Mouse (Mus musculus): ENCODE measurements around the gene Rp9. TPM values are rescaled to one million over a fixed set of nuclear protein-coding genes. Genes with fewer than 3 reads are reported as not detected.

Rp9 gene
- 37.8 and 52.6 TPM in 2 replicates for polyA plus RNA-seq (2016; fragmentation: Nextera tagmentation; extraction: Ambion mirVana)

GRCm38 (mm10) chr9:22469643-22470042, at the start of gene Rp9:
Gene Rp9, minus strand, starts transcription at chr9:22469743.
- H3K9me3 ChIP-seq, result no peaks in the 10 kb centered on the region
- H3K4me1 ChIP-seq, result 0 out of 2 replicates have a peak, but pooled peaks cover 4% of the 10 kb centered on the region
- H3K4me3 ChIP-seq, result peak within 1 kb of the TSS; percentile 75
- H3K27ac ChIP-seq, result peak within 1 kb of the TSS; percentile 97
- H3K36me3 ChIP-seq, result peaks cover 11% of the 10 kb centered on the region
- no peaks in the 10 kb centered on the region for H3K27me3 ChIP-seq (ENCODE audit: insufficient read depth, poor library complexity, severe bottlenecking)
- WGBS, result 88% methylated on average over 3 of the region's 3 CpGs
- DNase-seq (ENCODE audit: low spot score), result no peak

GRCm38 (mm10) chr9:22518394-22519041, 49.0 kb upstream of the Rp9 start:
- Histone ChIP-seq H3K36me3 (no peaks in the 10 kb centered on the region), H3K27me3 (ENCODE audit: insufficient read depth, poor library complexity, severe bottlenecking) (no peaks in the 10 kb centered on the region), H3K9me3 (0 out of 2 replicates have a peak, but pooled peaks cover 4% of the 10 kb centered on the region), H3K27ac (no peak overlapping the region), H3K4me1 (no peaks in the 10 kb centered on the region), H3K4me3 (no peak overlapping the region)
- WGBS, result 91% methylated on average over 3 of the region's 3 CpGs
- DNase-seq (ENCODE audit: low spot score), result no peak

- no peaks in the 10 kb centered on the region for H3K4me1 ChIP-seq
- no peak overlapping the region for H3K27ac ChIP-seq
- no peak for DNase-seq (ENCODE audit: low spot score)
- H3K36me3 ChIP-seq, result no peaks in the 10 kb centered on the region
- no peak overlapping the region for H3K4me3 ChIP-seq
- WGBS, result 86% methylated on average over 4 of the region's 4 CpGs
- H3K9me3 ChIP-seq, result no peaks in the 10 kb centered on the region
- H3K27me3 ChIP-seq (ENCODE audit: insufficient read depth, poor library complexity, severe bottlenecking), result no peaks in the 10 kb centered on the region
Observed at GRCm38 (mm10) chr9:22515076-22515475, 45.5 kb upstream of the Rp9 start.

GRCm38 (mm10) chr9:22505574-22505973, 36.0 kb upstream of the Rp9 start:
- no peak overlapping the region for H3K4me3 ChIP-seq
- H3K27ac ChIP-seq, result no peak overlapping the region
- no peak for DNase-seq (ENCODE audit: low spot score)
- no peaks in the 10 kb centered on the region for H3K27me3 ChIP-seq (ENCODE audit: insufficient read depth, poor library complexity, severe bottlenecking)
- H3K9me3 ChIP-seq, result no peaks in the 10 kb centered on the region
- WGBS, result 39% methylated on average over 2 of the region's 2 CpGs
- H3K4me1 ChIP-seq, result peaks cover 14% of the 10 kb centered on the region
- no peaks in the 10 kb centered on the region for H3K36me3 ChIP-seq

GRCm38 (mm10) chr9:22503581-22503980, 34.0 kb upstream of the Rp9 start:
- H3K27ac ChIP-seq, result no peak overlapping the region
- H3K9me3 ChIP-seq, result no peaks in the 10 kb centered on the region
- DNase-seq (ENCODE audit: low spot score), result no peak
- no peaks in the 10 kb centered on the region for H3K27me3 ChIP-seq (ENCODE audit: insufficient read depth, poor library complexity, severe bottlenecking)
- peaks cover 14% of the 10 kb centered on the region for H3K4me1 ChIP-seq
- H3K4me3 ChIP-seq, result no peak overlapping the region
- 76% methylated on average over 5 of the region's 5 CpGs for WGBS
- no peaks in the 10 kb centered on the region for H3K36me3 ChIP-seq

- H3K27me3 ChIP-seq (ENCODE audit: insufficient read depth, poor library complexity, severe bottlenecking), result no peaks in the 10 kb centered on the region
- no peak overlapping the region for H3K4me3 ChIP-seq
- H3K4me1 ChIP-seq, result peaks cover 14% of the 10 kb centered on the region
- H3K27ac ChIP-seq, result no peak overlapping the region
- no peak for DNase-seq (ENCODE audit: low spot score)
- H3K36me3 ChIP-seq, result no peaks in the 10 kb centered on the region
- 86% methylated on average over 2 of the region's 2 CpGs for WGBS
- H3K9me3 ChIP-seq, result no peaks in the 10 kb centered on the region
Observed at GRCm38 (mm10) chr9:22502972-22503371, 33.4 kb upstream of the Rp9 start.

- Histone ChIP-seq H3K4me3 (no peak overlapping the region), H3K9me3 (no peaks in the 10 kb centered on the region), H3K27me3 (ENCODE audit: insufficient read depth, poor library complexity, severe bottlenecking) (no peaks in the 10 kb centered on the region), H3K4me1 (no peaks in the 10 kb centered on the region), H3K27ac (no peak overlapping the region), H3K36me3 (0 out of 2 replicates have a peak, but pooled peaks cover 2% of the 10 kb centered on the region)
- WGBS, result 77% methylated on average over 6 of the region's 6 CpGs
- peak; percentile 58 for DNase-seq (ENCODE audit: low spot score)
Observed at GRCm38 (mm10) chr9:22497021-22497767, 27.7 kb upstream of the Rp9 start.

GRCm38 (mm10) chr9:22495133-22495532, 25.6 kb upstream of the Rp9 start:
- peak; percentile 4 for DNase-seq (ENCODE audit: low spot score)
- H3K4me1 ChIP-seq, result no peaks in the 10 kb centered on the region
- H3K4me3 ChIP-seq, result no peak overlapping the region
- 0 out of 2 replicates have a peak, but pooled peaks cover 2% of the 10 kb centered on the region for H3K36me3 ChIP-seq
- no peaks in the 10 kb centered on the region for H3K27me3 ChIP-seq (ENCODE audit: insufficient read depth, poor library complexity, severe bottlenecking)
- no peaks in the 10 kb centered on the region for H3K9me3 ChIP-seq
- 83% methylated on average over 2 of the region's 2 CpGs for WGBS
- H3K27ac ChIP-seq, result no peak overlapping the region

GRCm38 (mm10) chr9:22494203-22494807, 24.8 kb upstream of the Rp9 start:
- Histone ChIP-seq H3K27ac (no peak overlapping the region), H3K4me3 (no peak overlapping the region), H3K4me1 (peaks cover 3% of the 10 kb centered on the region), H3K27me3 (ENCODE audit: insufficient read depth, poor library complexity, severe bottlenecking) (no peaks in the 10 kb centered on the region), H3K9me3 (no peaks in the 10 kb centered on the region), H3K36me3 (0 out of 2 replicates have a peak, but pooled peaks cover 2% of the 10 kb centered on the region)
- no peak for DNase-seq (ENCODE audit: low spot score)
- WGBS, result 78% methylated on average over 9 of the region's 9 CpGs

- DNase-seq (ENCODE audit: low spot score), result peak; percentile 70
- Histone ChIP-seq H3K9me3 (no peaks in the 10 kb centered on the region), H3K4me3 (no peak overlapping the region), H3K36me3 (0 out of 2 replicates have a peak, but pooled peaks cover 2% of the 10 kb centered on the region), H3K27me3 (ENCODE audit: insufficient read depth, poor library complexity, severe bottlenecking) (no peaks in the 10 kb centered on the region), H3K27ac (no peak overlapping the region), H3K4me1 (peaks cover 7% of the 10 kb centered on the region)
- WGBS, result 49% methylated on average over 9 of the region's 9 CpGs
Observed at GRCm38 (mm10) chr9:22488963-22489362, 19.4 kb upstream of the Rp9 start.

GRCm38 (mm10) chr9:22486211-22486610, 16.7 kb upstream of the Rp9 start:
- 88% methylated on average over 7 of the region's 7 CpGs for WGBS
- Histone ChIP-seq H3K4me3 (no peak overlapping the region), H3K27me3 (ENCODE audit: insufficient read depth, poor library complexity, severe bottlenecking) (no peaks in the 10 kb centered on the region), H3K27ac (no peak overlapping the region), H3K36me3 (no peaks in the 10 kb centered on the region), H3K9me3 (no peaks in the 10 kb centered on the region), H3K4me1 (peaks cover 7% of the 10 kb centered on the region)
- DNase-seq (ENCODE audit: low spot score), result no peak

- no peaks in the 10 kb centered on the region for H3K9me3 ChIP-seq
- peaks cover 7% of the 10 kb centered on the region for H3K4me1 ChIP-seq
- H3K4me3 ChIP-seq, result no peak overlapping the region
- H3K36me3 ChIP-seq, result no peaks in the 10 kb centered on the region
- no peaks in the 10 kb centered on the region for H3K27me3 ChIP-seq (ENCODE audit: insufficient read depth, poor library complexity, severe bottlenecking)
- DNase-seq (ENCODE audit: low spot score), result no peak
- 82% methylated on average over 12 of the region's 12 CpGs for WGBS
- H3K27ac ChIP-seq, result no peak overlapping the region
Observed at GRCm38 (mm10) chr9:22484562-22485308, 15.2 kb upstream of the Rp9 start.

All from heart, embryonic 10.5 days (tissue).